In genomic region chr5:143149536-143149935, GRCm38 (mm10) we compare ENCODE assay signal across 24 mouse cellular contexts. TPM values are rescaled to one million over a fixed set of nuclear protein-coding genes. Genes with fewer than 3 reads are reported as not detected.
"Had no signal": no experiment of that assay in that cellular context is flagged by ENCODE, and none has a peak within 500 bp of the region (broad histone marks: within the 10 kb centered on the region; RNA-seq: fewer than 3 reads in every experiment).

No protein-coding gene starts in this region.

- H3K9me3 ChIP-seq: intestine, embryonic 15.5 days; neural tube, embryonic 15.5 days had no signal

- H3K27me3 ChIP-seq: intestine, embryonic 15.5 days; neural tube, embryonic 15.5 days had no signal

- H3K4me3 ChIP-seq: intestine, embryonic 15.5 days; limb, embryonic 13.5 days; liver, embryonic 12.5 days; myocyte; neural tube, embryonic 15.5 days had no signal

- ATAC-seq: intestine, embryonic 15.5 days; liver, embryonic 12.5 days had no signal

- H3K9ac ChIP-seq: intestine, embryonic 15.5 days; limb, embryonic 13.5 days; liver, embryonic 12.5 days; neural tube, embryonic 15.5 days had no signal

- H3K27ac ChIP-seq: intestine, embryonic 15.5 days; kidney, postnatal 0 days; limb, embryonic 13.5 days; liver, embryonic 12.5 days; neural tube, embryonic 15.5 days had no signal

- H3K4me2 ChIP-seq: intestine, embryonic 15.5 days; limb, embryonic 13.5 days; liver, embryonic 12.5 days; neural tube, embryonic 15.5 days had no signal

- DNase-seq: kidney, adult 8-10 months; kidney, postnatal 36 days; left cerebral cortex, postnatal 4 days; lung, adult 18-20 months; midbrain, embryonic 14.5 days; right cerebral cortex, adult 18-20 months; right cerebral cortex, postnatal 25 days; spleen, adult 18-20 months; thymus, postnatal 36 days had no signal

- H3K36me3 ChIP-seq: intestine, embryonic 15.5 days; limb, embryonic 13.5 days; liver, embryonic 12.5 days; neural tube, embryonic 15.5 days had no signal

- H3K4me1 ChIP-seq: intestine, embryonic 15.5 days; limb, embryonic 13.5 days; liver, embryonic 12.5 days; neural tube, embryonic 15.5 days had no signal

RNA-seq across cellular contexts. Expression of gene Olfr718-ps1, which starts 2.2 kb away (rescaled TPM):
- total RNA-seq: megakaryocyte-erythroid progenitor cell, adult 5-6 weeks had no signal
- polyA plus RNA-seq: kidney, postnatal 0 days; liver, embryonic 12.5 days; lung, embryonic 16.5 days; midbrain, embryonic 14.5 days; myocyte; neural tube, embryonic 11.5 days; neural tube, embryonic 15.5 days; testis, adult 2 months had no signal

RNA-seq across cellular contexts. Expression of gene Spdye4b, which starts 31.3 kb away (rescaled TPM):
- total RNA-seq: layer of hippocampus, adult 8-10 months; layer of hippocampus, postnatal 14 days; left cerebral cortex, adult 18-20 months; left cerebral cortex, postnatal 10 days; megakaryocyte-erythroid progenitor cell, adult 5-6 weeks had no signal
- polyA plus RNA-seq: intestine, embryonic 15.5 days; kidney, postnatal 0 days; limb, embryonic 13.5 days; liver, embryonic 12.5 days; midbrain, embryonic 14.5 days; myocyte; neural tube, embryonic 11.5 days; neural tube, embryonic 15.5 days; stomach, embryonic 14.5 days had no signal
